Mouse (Mus musculus): ENCODE measurements at regions not wholly inside any gene's neighbourhood (a gene's known extent, or its start where the extent isn't known, plus 50 kb on each side); places are given as distances from the start of the nearest gene placed in this dataset.

DNA sequence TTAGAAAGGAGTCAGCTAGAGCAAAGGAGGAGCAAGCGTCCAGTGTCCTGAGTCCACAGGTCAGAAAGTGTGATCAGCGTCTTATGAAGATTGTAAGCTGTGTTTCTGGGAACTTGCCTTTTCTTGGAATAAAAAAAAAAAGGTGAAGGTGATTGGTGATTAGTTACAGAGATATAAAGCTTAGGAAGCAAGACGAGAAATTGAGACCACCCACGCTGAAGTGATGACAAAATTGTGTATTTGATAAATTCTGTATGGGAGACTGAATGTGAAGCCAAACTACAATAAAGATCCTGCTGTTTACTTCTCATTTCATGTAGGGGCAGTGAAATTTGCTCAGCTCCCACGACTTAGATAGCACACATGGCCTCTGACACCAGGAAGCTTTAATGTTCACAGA is 109.0 kb upstream of the Spats2l start:
- no peak overlapping the region for H3K9ac ChIP-seq (ENCODE audit: low read depth, low read length)
- no peak for DNase-seq (ENCODE audit: low spot score)

DNA sequence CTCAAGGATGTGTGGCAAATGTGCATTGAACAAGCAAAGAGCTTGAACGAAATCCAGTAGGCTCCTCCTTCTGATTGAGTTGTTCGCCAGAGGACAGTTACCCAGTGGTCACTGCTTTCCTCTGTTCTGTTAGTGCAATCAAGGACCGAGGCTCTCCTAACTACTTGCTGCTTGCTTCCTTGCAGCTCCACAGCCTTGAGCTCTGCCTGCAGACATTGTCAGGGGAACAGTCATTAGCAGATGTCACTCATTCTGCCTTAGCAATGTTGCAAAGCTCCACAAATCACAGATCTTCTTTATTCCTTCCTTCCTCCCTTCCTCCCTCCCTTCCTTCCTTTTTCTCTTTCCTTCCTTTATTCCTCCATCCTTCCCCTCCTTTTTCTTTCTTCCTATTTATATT is 108.2 kb upstream of the Spats2l start:
- 54% methylated on average over 3 of the region's 3 CpGs for WGBS
- H3K9me3 ChIP-seq (ENCODE audit: control insufficient read depth, low read length) = no peaks in the 10 kb centered on the region
- ATAC-seq (replicated peaks; ENCODE audit: low FRiP score) (no peak), DNase-seq (ENCODE audit: low spot score) (no peak)
- H3K9ac ChIP-seq (ENCODE audit: low read depth, low read length) = no peak overlapping the region
- H3K4me3 ChIP-seq (ENCODE audit: low read depth, low read length) = no peak overlapping the region
- no peaks in the 10 kb centered on the region for H3K36me3 ChIP-seq (ENCODE audit: control insufficient read depth, insufficient read depth, low read length)
- no peak overlapping the region for H3K27ac ChIP-seq (ENCODE audit: low read depth, low read length)
- H3K4me1 ChIP-seq (replicated peaks; ENCODE audit: control insufficient read depth, insufficient read depth, low read length) = no peaks in the 10 kb centered on the region
- H3K27me3 ChIP-seq (replicated peaks; ENCODE audit: control insufficient read depth, insufficient read depth, low read length) = no peaks in the 10 kb centered on the region
- no peak overlapping the region for H3K4me2 ChIP-seq

More for the DNA sequence above, 109.0 kb upstream of the Spats2l start:
- no peak overlapping the region for H3K4me2 ChIP-seq
- H3K27me3 ChIP-seq (replicated peaks; ENCODE audit: control insufficient read depth, insufficient read depth, low read length) = no peaks in the 10 kb centered on the region
- H3K27ac ChIP-seq (ENCODE audit: low read depth, low read length) = no peak overlapping the region
- H3K4me1 ChIP-seq (replicated peaks; ENCODE audit: control insufficient read depth, insufficient read depth, low read length) = no peaks in the 10 kb centered on the region
- ATAC-seq (replicated peaks; ENCODE audit: low FRiP score) = no peak
- H3K9me3 ChIP-seq (ENCODE audit: control insufficient read depth, low read length) = no peaks in the 10 kb centered on the region
- 62% methylated on average over 5 of the region's 5 CpGs for WGBS
- no peak overlapping the region for H3K4me3 ChIP-seq (ENCODE audit: low read depth, low read length)
- no peaks in the 10 kb centered on the region for H3K36me3 ChIP-seq (ENCODE audit: control insufficient read depth, insufficient read depth, low read length)

DNA sequence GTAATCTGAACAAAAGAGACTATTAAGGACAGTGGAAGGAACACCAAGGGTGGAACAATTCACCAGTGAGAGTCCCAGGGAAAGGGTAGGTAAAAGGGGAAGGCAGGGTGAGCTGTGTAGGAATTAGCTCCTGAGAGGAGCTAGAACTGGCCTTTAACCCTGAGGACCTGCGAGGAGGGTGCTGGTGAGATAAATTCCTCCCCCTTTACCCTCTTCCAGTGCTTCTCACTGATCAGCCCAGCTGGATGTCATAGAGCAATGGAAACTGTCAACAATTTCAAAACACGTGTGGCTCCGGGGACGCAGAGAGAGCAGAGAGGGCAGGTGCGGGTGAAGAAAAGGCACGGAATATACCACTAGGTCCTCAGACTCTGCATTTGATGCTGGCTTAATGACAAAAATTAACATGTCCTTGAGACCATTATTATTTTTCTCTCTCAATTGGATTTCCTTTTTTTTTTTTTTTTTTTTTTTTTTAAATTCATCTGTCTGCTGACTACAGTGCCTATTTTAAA is 107.7 kb upstream of the Spats2l start:
- Histone ChIP-seq H3K27me3 (replicated peaks; ENCODE audit: control insufficient read depth, insufficient read depth, low read length) (no peaks in the 10 kb centered on the region), H3K9ac (ENCODE audit: low read depth, low read length) (no peak overlapping the region), H3K36me3 (ENCODE audit: control insufficient read depth, insufficient read depth, low read length) (no peaks in the 10 kb centered on the region), H3K4me3 (ENCODE audit: low read depth, low read length) (no peak overlapping the region), H3K4me1 (replicated peaks; ENCODE audit: control insufficient read depth, insufficient read depth, low read length) (no peaks in the 10 kb centered on the region), H3K27ac (ENCODE audit: low read depth, low read length) (no peak overlapping the region), H3K9me3 (ENCODE audit: control insufficient read depth, low read length) (no peaks in the 10 kb centered on the region), H3K4me2 (no peak overlapping the region)
- 69% methylated on average over 6 of the region's 6 CpGs for WGBS
- DNase-seq (ENCODE audit: low spot score) (no peak), ATAC-seq (replicated peaks; ENCODE audit: low FRiP score) (no peak)

DNA sequence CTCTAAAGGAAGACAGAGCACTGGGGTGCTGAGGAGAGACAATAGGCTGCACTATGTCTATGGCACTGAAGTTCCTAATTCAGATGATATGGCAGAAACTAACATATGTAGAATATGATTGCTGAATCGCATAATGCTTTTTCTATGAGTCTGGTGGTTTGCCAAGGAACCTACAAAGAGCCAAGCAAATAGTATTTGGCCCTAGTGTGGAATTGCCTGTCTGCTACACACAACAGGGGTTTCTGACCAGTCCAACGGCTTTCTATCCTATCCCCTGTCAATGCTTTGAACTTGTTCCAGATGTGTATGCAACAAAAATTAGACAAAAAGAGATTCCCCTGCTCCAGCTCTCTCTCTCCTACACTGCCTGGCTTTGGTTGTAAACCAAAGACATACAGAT is 100.5 kb upstream of the Spats2l start:
- 77% methylated on average over 2 of the region's 2 CpGs for WGBS
- ATAC-seq (replicated peaks; ENCODE audit: low FRiP score) = no peak

DNA sequence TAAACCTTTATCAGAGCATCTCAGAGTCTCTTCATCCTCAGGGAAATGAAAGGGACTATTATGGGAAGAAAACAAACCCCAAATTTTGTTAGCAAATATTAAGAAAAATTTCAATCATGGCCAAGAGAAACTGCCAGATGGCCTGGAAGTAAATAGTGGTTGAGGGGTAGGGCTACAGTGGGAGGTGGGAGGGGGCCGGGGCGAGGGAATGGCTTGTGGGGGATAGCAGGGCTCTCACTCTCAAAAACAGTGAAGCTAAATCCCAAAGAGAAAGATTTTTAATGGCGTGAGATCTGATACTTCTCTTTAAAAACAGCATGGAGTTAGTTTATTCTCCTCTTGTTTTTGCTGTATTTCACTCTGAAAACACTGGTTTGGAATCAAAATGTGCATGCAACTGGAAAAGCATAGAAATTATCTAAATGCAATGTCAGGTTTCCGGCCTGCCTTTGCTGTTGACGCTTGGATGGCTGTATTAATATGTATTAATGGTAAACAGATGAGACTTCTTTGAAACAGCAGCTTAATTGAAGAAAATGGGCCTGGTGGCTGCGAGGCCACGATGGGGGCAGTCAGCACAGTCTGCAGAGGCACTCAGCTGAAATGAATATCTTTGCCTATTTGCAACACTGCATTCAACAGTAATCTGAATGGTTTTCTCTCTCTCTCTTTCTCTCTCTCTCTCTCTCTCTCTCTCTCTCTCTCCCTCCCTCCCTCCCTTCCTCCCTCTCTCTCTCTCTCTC is 99.8 kb upstream of the Spats2l start:
- Histone ChIP-seq H3K4me3 (ENCODE audit: low read depth, low read length) (no peak overlapping the region), H3K27me3 (replicated peaks; ENCODE audit: control insufficient read depth, insufficient read depth, low read length) (no peaks in the 10 kb centered on the region), H3K9ac (ENCODE audit: low read depth, low read length) (no peak overlapping the region), H3K36me3 (ENCODE audit: control insufficient read depth, insufficient read depth, low read length) (no peaks in the 10 kb centered on the region), H3K27ac (ENCODE audit: low read depth, low read length) (no peak overlapping the region), H3K4me2 (no peak overlapping the region), H3K9me3 (ENCODE audit: control insufficient read depth, low read length) (no peaks in the 10 kb centered on the region), H3K4me1 (replicated peaks; ENCODE audit: control insufficient read depth, insufficient read depth, low read length) (no peaks in the 10 kb centered on the region)
- no peak for DNase-seq (ENCODE audit: low spot score)
- WGBS = 74% methylated on average over 7 of the region's 7 CpGs
- ATAC-seq (replicated peaks; ENCODE audit: low FRiP score) = no peak

More for the DNA sequence above, 100.5 kb upstream of the Spats2l start:
- H3K27me3 ChIP-seq (replicated peaks; ENCODE audit: control insufficient read depth, insufficient read depth, low read length) = no peaks in the 10 kb centered on the region
- no peak overlapping the region for H3K27ac ChIP-seq (ENCODE audit: low read depth, low read length)
- H3K9me3 ChIP-seq (ENCODE audit: control insufficient read depth, low read length) = no peaks in the 10 kb centered on the region
- H3K36me3 ChIP-seq (ENCODE audit: control insufficient read depth, insufficient read depth, low read length) = no peaks in the 10 kb centered on the region
- no peak overlapping the region for H3K4me2 ChIP-seq
- no peak overlapping the region for H3K9ac ChIP-seq (ENCODE audit: low read depth, low read length)
- no peak overlapping the region for H3K4me3 ChIP-seq (ENCODE audit: low read depth, low read length)
- DNase-seq (ENCODE audit: low spot score) = no peak
- no peaks in the 10 kb centered on the region for H3K4me1 ChIP-seq (replicated peaks; ENCODE audit: control insufficient read depth, insufficient read depth, low read length)

DNA sequence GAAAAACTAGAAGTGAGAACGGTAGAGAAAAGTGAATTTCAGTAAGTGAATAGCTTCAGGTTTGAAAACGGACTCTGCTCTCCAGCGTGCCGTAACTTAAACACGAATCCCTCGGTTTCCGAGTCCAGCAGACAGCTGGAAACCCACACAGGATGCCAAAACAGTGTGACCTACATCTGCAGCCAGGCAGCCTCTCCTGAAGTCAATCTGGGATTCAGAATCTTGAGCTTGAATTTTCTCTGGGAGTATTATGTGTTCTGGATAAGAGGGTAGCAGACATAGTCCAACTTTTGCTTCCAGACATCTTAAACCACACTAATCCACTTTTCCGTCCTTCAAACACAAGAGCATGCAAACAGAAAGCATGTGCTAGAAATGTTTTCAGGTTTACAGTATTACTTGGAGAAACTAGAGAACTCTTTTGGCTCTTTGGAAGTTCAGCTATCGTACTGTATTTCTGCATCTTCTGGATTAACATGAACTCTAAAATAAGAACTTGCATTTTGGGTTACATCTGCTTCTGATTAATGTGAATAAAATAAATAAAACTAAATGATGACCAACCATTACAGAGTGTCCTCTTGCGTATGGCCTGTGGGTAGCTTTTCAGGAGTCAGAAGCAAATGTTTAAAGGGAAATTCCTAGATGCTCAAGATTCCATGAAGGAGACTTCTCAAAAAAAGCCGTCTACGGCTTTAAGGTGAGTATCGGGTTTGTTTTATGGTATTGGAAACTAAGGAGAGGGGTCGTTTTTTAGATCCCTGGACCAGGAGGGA is 89.4 kb upstream of the Spats2l start:
- WGBS = 78% methylated on average over 14 of the region's 14 CpGs
- H3K4me3 ChIP-seq (ENCODE audit: low read depth, low read length) = no peak overlapping the region
- no peaks in the 10 kb centered on the region for H3K9me3 ChIP-seq (ENCODE audit: control insufficient read depth, low read length)
- no peaks in the 10 kb centered on the region for H3K36me3 ChIP-seq (ENCODE audit: control insufficient read depth, insufficient read depth, low read length)
- no peaks in the 10 kb centered on the region for H3K27me3 ChIP-seq (replicated peaks; ENCODE audit: control insufficient read depth, insufficient read depth, low read length)
- H3K9ac ChIP-seq (ENCODE audit: low read depth, low read length) = no peak overlapping the region
- H3K27ac ChIP-seq (ENCODE audit: low read depth, low read length) = no peak overlapping the region
- no peaks in the 10 kb centered on the region for H3K4me1 ChIP-seq (replicated peaks; ENCODE audit: control insufficient read depth, insufficient read depth, low read length)
- DNase-seq (ENCODE audit: low spot score) = no peak
- no peak for ATAC-seq (replicated peaks; ENCODE audit: low FRiP score)
- H3K4me2 ChIP-seq = no peak overlapping the region

DNA sequence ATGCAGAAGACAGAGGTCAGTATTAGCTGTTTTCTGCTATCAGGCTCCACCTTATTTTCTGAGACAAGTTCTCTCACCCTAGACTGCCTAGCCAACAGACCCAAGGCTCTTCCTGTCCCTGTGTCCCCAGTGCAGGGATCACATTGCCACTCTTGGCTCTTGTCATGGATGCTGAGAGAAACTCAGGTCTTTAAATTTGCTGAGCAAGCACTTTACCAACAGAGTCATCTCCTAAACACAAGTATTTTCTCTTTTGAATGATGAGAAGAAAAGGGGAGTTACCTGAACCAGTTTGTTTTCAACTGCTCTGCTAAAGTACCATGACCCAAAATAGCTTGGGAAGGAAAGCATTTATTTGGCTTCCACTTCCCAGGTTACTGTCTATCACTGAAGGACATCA is 84.7 kb upstream of the Spats2l start:
- Histone ChIP-seq H3K36me3 (ENCODE audit: control insufficient read depth, insufficient read depth, low read length) (no peaks in the 10 kb centered on the region), H3K27me3 (replicated peaks; ENCODE audit: control insufficient read depth, insufficient read depth, low read length) (no peaks in the 10 kb centered on the region), H3K4me3 (ENCODE audit: low read depth, low read length) (no peak overlapping the region), H3K9ac (ENCODE audit: low read depth, low read length) (no peak overlapping the region), H3K9me3 (ENCODE audit: control insufficient read depth, low read length) (no peaks in the 10 kb centered on the region), H3K4me1 (replicated peaks; ENCODE audit: control insufficient read depth, insufficient read depth, low read length) (no peaks in the 10 kb centered on the region), H3K4me2 (no peak overlapping the region), H3K27ac (ENCODE audit: low read depth, low read length) (no peak overlapping the region)
- ATAC-seq (replicated peaks; ENCODE audit: low FRiP score) (no peak), DNase-seq (ENCODE audit: low spot score) (no peak)

DNA sequence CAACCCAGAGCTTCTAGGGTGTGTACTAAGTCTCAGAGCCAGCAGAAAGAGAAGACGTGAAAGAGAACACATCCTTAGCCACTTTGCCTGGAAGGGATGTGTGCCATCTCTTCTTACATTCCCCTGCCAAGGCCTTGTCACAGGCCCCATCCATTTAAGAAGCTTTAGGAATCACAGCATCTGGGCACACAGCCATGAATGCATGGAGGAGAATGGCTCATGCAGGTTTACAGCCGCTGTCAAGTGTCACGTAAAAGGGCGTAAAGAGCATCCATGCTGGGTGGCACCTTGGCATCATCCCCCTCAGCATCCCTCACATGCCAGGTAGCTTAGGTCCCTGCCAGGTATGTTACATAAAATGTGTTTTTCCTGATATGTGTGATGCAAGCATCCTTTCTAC is 66.1 kb upstream of the Spats2l start:
- no peak overlapping the region for H3K9ac ChIP-seq (ENCODE audit: low read depth, low read length)
- no peak overlapping the region for H3K4me2 ChIP-seq
- 90% methylated on average over 4 of the region's 4 CpGs for whole genome bisulfite sequencing
- H3K27ac ChIP-seq (ENCODE audit: low read depth, low read length) = no peak overlapping the region
- no peak overlapping the region for H3K4me3 ChIP-seq (ENCODE audit: low read depth, low read length)
- no peaks in the 10 kb centered on the region for H3K27me3 ChIP-seq (replicated peaks; ENCODE audit: control insufficient read depth, insufficient read depth, low read length)
- no peak for DNase-seq (ENCODE audit: low spot score)
- no peaks in the 10 kb centered on the region for H3K4me1 ChIP-seq (replicated peaks; ENCODE audit: control insufficient read depth, insufficient read depth, low read length)
- H3K9me3 ChIP-seq (ENCODE audit: control insufficient read depth, low read length) = no peaks in the 10 kb centered on the region
- no peak for ATAC-seq (replicated peaks; ENCODE audit: low FRiP score)
- H3K36me3 ChIP-seq (ENCODE audit: control insufficient read depth, insufficient read depth, low read length) = no peaks in the 10 kb centered on the region

Data from liver, embryonic 11.5 days (tissue).